In the genomic region with DNA sequence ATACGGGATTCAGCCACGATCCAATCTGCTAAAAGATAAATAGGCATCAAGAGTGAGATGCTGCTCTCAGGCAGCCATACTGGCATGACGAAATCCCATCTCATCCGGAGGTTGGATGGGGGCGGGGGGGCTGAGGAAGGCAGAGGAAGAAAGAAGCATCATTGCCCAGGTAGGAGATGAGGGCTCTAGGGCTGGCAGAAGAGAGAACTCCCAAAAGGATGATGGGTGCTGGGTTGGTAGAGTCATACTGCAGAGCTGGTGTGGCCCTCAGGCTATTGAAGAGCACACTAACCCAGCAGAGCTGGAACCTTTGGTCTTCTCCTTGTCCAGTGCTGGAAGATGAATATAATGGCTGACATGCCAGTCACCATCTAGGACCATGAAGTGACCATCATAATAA, we compare ENCODE assay signal across 21 mouse cellular contexts. TPM values are rescaled to one million over a fixed set of nuclear protein-coding genes. Genes with fewer than 3 reads are reported as not detected.
"Had no signal": no experiment of that assay in that cellular context is flagged by ENCODE, and none has a peak within 500 bp of the region (broad histone marks: within the 10 kb centered on the region; RNA-seq: fewer than 3 reads in every experiment).

No protein-coding gene starts in this region.

- H3K27me3 ChIP-seq: neural tube, embryonic 12.5 days; neural tube, embryonic 13.5 days; stomach, embryonic 15.5 days had no signal

- H3K9ac ChIP-seq: neural tube, embryonic 12.5 days; neural tube, embryonic 13.5 days; neural tube, embryonic 15.5 days; stomach, embryonic 15.5 days had no signal

- H3K4me1 ChIP-seq: neural tube, embryonic 12.5 days; stomach, embryonic 15.5 days had no signal

- H3K4me3 ChIP-seq: neural tube, embryonic 12.5 days; neural tube, embryonic 13.5 days; neural tube, embryonic 15.5 days; stomach, embryonic 15.5 days had no signal

- H3K36me3 ChIP-seq: neural tube, embryonic 12.5 days; neural tube, embryonic 13.5 days; neural tube, embryonic 15.5 days; stomach, embryonic 15.5 days had no signal

- H3K27ac ChIP-seq: neural tube, embryonic 12.5 days; neural tube, embryonic 13.5 days; neural tube, embryonic 15.5 days; stomach, embryonic 15.5 days; stomach, postnatal 0 days had no signal

- DNase-seq: retina, postnatal 1 day; right cerebral cortex, adult 18-20 months; right cerebral cortex, postnatal 14 days; right cerebral cortex, postnatal 25 days; right cerebral cortex, postnatal 4 days; spleen, adult 18-20 months; thymus, adult 18-20 months; thymus, adult 2 months; thymus, postnatal 14 days; thymus, postnatal 25 days; thymus, postnatal 36 days; thymus, postnatal 4 days had no signal

- H3K4me2 ChIP-seq: neural tube, embryonic 12.5 days; neural tube, embryonic 13.5 days; neural tube, embryonic 15.5 days; stomach, embryonic 15.5 days had no signal

- H3K9me3 ChIP-seq: stomach, embryonic 15.5 days had no signal

RNA-seq across cellular contexts. Expression of a gene that starts 17.7 kb away (rescaled TPM):
- total RNA-seq: neutrophil, adult 5-6 weeks had no signal
- polyA plus RNA-seq: stomach, embryonic 14.5 days; stomach, postnatal 0 days; testis, adult 2 months; urinary bladder, adult 2 months had no signal
